In genomic region chr12:49383521-49384133, GRCm38 (mm10) we compare ENCODE assay signal across 8 mouse cellular contexts. TPM values are rescaled to one million over a fixed set of nuclear protein-coding genes. Genes with fewer than 3 reads are reported as not detected.
A peak's percentile ranks its signal among the peaks of the same experiment; 100 is the strongest.
DNase-seq lines count a peak whose midpoint lies in the region; ATAC-seq and TF ChIP-seq lines count a peak whose summit lies in the region.

No protein-coding gene starts in this region.

- peak overlapping the region; percentile 29 for H3K4me3 ChIP-seq in kidney, postnatal 0 days (replicated peaks; ENCODE audit: low read depth, low read length)
- peak overlapping the region; percentile 39 for H3K4me3 ChIP-seq in embryonic facial prominence, embryonic 12.5 days
- H3K4me3 ChIP-seq in intestine, embryonic 15.5 days (replicated peaks), result peak overlapping the region; percentile 29
- 0 out of 4 replicates have a peak overlapping the region, but pooled peaks of 1 of the 2 experiments have one; percentile 18 for H3K4me3 ChIP-seq in liver, embryonic 14.5 days (ENCODE audit: insufficient read depth in 1 of 2, low read depth in 2 of 2, low read length in 2 of 2)
- peak overlapping the region; percentile 26 for H3K4me3 ChIP-seq in small intestine, adult 2 months (ENCODE audit: low read depth, low read length)

- no peak for DNase-seq in kidney, postnatal 0 days (ENCODE audit: low spot score)
- DNase-seq in kidney, adult 18-20 months, result no peak
- DNase-seq in liver, embryonic 14.5 days (ENCODE audit: low read depth in 3 of 3, low spot score in 3 of 3), result no peak
- no peak for DNase-seq in MN1 (ENCODE audit: low spot score)
- no peak for DNase-seq in kidney, postnatal 14 days

- ATAC-seq in kidney, postnatal 0 days (replicated peaks; ENCODE audit: low FRiP score, low read depth), result peak; percentile 59; the same call in 1 of the 2 replicates
- peak; percentile 85 for ATAC-seq in embryonic facial prominence, embryonic 12.5 days (ENCODE audit: insufficient number of reproducible peaks, insufficient read depth, low FRiP score, low TSS enrichment)
- ATAC-seq in intestine, embryonic 15.5 days, result peak; percentile 68
- ATAC-seq in liver, embryonic 14.5 days (ENCODE audit: insufficient read depth), result 0 out of 2 replicates have a peak, but pooled peaks have one; percentile 39

- 3% methylated on average over 44 of the region's 67 CpGs for WGBS in kidney, postnatal 0 days
- WGBS in embryonic facial prominence, embryonic 12.5 days, result 1% methylated on average over 53 of the region's 67 CpGs
- WGBS in intestine, embryonic 15.5 days, result under 1% methylated on average over 57 of the region's 67 CpGs
- 2% methylated on average over 61 of the region's 67 CpGs for WGBS in liver, embryonic 14.5 days (ENCODE audit: insufficient replicate concordance)
- WGBS in small intestine, adult 2 months, result 3% methylated on average over 67 of the region's 67 CpGs

- no peaks in the 10 kb centered on the region for H3K36me3 ChIP-seq in kidney, postnatal 0 days (ENCODE audit: insufficient read depth, low read length)
- H3K36me3 ChIP-seq in embryonic facial prominence, embryonic 12.5 days, result no peaks in the 10 kb centered on the region
- H3K36me3 ChIP-seq in intestine, embryonic 15.5 days, result no peaks in the 10 kb centered on the region
- no peaks in the 10 kb centered on the region for H3K36me3 ChIP-seq in liver, embryonic 14.5 days (replicated peaks; ENCODE audit: control insufficient read depth, insufficient read depth, low read depth)
- no peaks in the 10 kb centered on the region for H3K36me3 ChIP-seq in small intestine, adult 2 months (ENCODE audit: control insufficient read depth, insufficient read depth, low read length)

- no peak overlapping the region for H3K9ac ChIP-seq in kidney, postnatal 0 days (ENCODE audit: low read depth, low read length)
- 0 out of 2 replicates have a peak overlapping the region, but pooled peaks have one; percentile 27 for H3K9ac ChIP-seq in embryonic facial prominence, embryonic 12.5 days
- H3K9ac ChIP-seq in intestine, embryonic 15.5 days, result no peak overlapping the region
- no peak overlapping the region for H3K9ac ChIP-seq in liver, embryonic 14.5 days (replicated peaks)

- no peak for TF ChIP-seq CTCF in kidney, postnatal 0 days (IDR thresholded peaks at IDR 0.05; ENCODE audit: low read depth)
- TF ChIP-seq CTCF in liver, embryonic 14.5 days (IDR thresholded peaks at IDR 0.05; ENCODE audit: low read depth), result no peak
- no peak for TF ChIP-seq CTCF in small intestine, adult 2 months (IDR thresholded peaks at IDR 0.05; ENCODE audit: extremely low read depth, insufficient read length, insufficient replicate concordance, low read depth, low read length)

- no peak for TF ChIP-seq EP300 in liver, embryonic 14.5 days (IDR thresholded peaks at IDR 0.05; ENCODE audit: low read depth)

- H3K4me1 ChIP-seq in kidney, postnatal 0 days (replicated peaks; ENCODE audit: insufficient read depth, low read length), result no peaks in the 10 kb centered on the region
- H3K4me1 ChIP-seq in embryonic facial prominence, embryonic 12.5 days, result peaks cover 7% of the 10 kb centered on the region; the same call in 1 of the 2 replicates
- peaks cover 9% of the 10 kb centered on the region for H3K4me1 ChIP-seq in intestine, embryonic 15.5 days (replicated peaks)
- no peaks in the 10 kb centered on the region for H3K4me1 ChIP-seq in liver, embryonic 14.5 days (replicated peaks; ENCODE audit: control insufficient read depth in 2 of 2, insufficient read depth in 2 of 2, low read length in 1 of 2)
- H3K4me1 ChIP-seq in small intestine, adult 2 months (ENCODE audit: control insufficient read depth, insufficient read depth, insufficient read length, low read length), result no peaks in the 10 kb centered on the region; the same call in 1 of the 2 replicates

- H3K27me3 ChIP-seq in kidney, postnatal 0 days (ENCODE audit: insufficient read depth, low read length), result peaks cover 86% of the 10 kb centered on the region
- peaks cover 70% of the 10 kb centered on the region for H3K27me3 ChIP-seq in embryonic facial prominence, embryonic 12.5 days
- peaks cover 73% of the 10 kb centered on the region for H3K27me3 ChIP-seq in intestine, embryonic 15.5 days (replicated peaks)
- H3K27me3 ChIP-seq in liver, embryonic 14.5 days (ENCODE audit: control insufficient read depth, insufficient read depth, low read length), result peaks cover 84% of the 10 kb centered on the region
- H3K27me3 ChIP-seq in small intestine, adult 2 months (ENCODE audit: control insufficient read depth, insufficient read depth, low read length), result peaks cover 43% of the 10 kb centered on the region

- H3K4me2 ChIP-seq in kidney, postnatal 0 days (ENCODE audit: low read length), result peak overlapping the region; percentile 49
- peak overlapping the region; percentile 49 for H3K4me2 ChIP-seq in embryonic facial prominence, embryonic 12.5 days (replicated peaks)
- H3K4me2 ChIP-seq in intestine, embryonic 15.5 days (replicated peaks), result peak overlapping the region; percentile 61
- peak overlapping the region; percentile 8; the same call in 1 of the 2 replicates for H3K4me2 ChIP-seq in liver, embryonic 14.5 days (ENCODE audit: low read depth)

- no peak overlapping the region for H3K27ac ChIP-seq in kidney, postnatal 0 days
- 0 out of 2 replicates have a peak overlapping the region, but pooled peaks have one; percentile 36 for H3K27ac ChIP-seq in embryonic facial prominence, embryonic 12.5 days
- no peak overlapping the region for H3K27ac ChIP-seq in intestine, embryonic 15.5 days
- H3K27ac ChIP-seq in liver, embryonic 14.5 days, result no peak overlapping the region
- no peak overlapping the region for H3K27ac ChIP-seq in small intestine, adult 2 months (ENCODE audit: insufficient read depth, low read depth, low read length)

- no peaks in the 10 kb centered on the region for H3K9me3 ChIP-seq in kidney, postnatal 0 days (replicated peaks; ENCODE audit: low read length)
- no peaks in the 10 kb centered on the region for H3K9me3 ChIP-seq in embryonic facial prominence, embryonic 12.5 days
- no peaks in the 10 kb centered on the region for H3K9me3 ChIP-seq in intestine, embryonic 15.5 days
- H3K9me3 ChIP-seq in liver, embryonic 14.5 days (ENCODE audit: control insufficient read depth, low read length), result no peaks in the 10 kb centered on the region

- no peak for TF ChIP-seq POLR2A in small intestine, adult 2 months (IDR thresholded peaks at IDR 0.05; ENCODE audit: low read depth, low read length)

RNA-seq across cellular contexts. Expression of gene Foxg1, which starts 1.2 kb away (rescaled TPM):
- not detected in 2 replicates for polyA plus RNA-seq in kidney, postnatal 0 days (2015; fragmentation: Nextera tagmentation; extraction: Ambion mirVana)
- 2.1 and 3.1 TPM in 2 replicates for polyA plus RNA-seq in embryonic facial prominence, embryonic 12.5 days (2016; fragmentation: Nextera tagmentation; extraction: Ambion mirVana)
- 0.05 TPM in 1 of 2 replicates, not detected in the other for polyA plus RNA-seq in intestine, embryonic 15.5 days (2015; fragmentation: Nextera tagmentation; extraction: Ambion mirVana)
- 0.37 TPM in 1 of 2 replicates, not detected in the other for polyA plus RNA-seq in liver, embryonic 14.5 days (2012; rRNA removed)
- not detected in 2 replicates for polyA plus RNA-seq in liver, embryonic 14.5 days (2014; fragmentation: Nextera tagmentation; extraction: Ambion mirVana)
- not detected in 2 replicates for polyA plus RNA-seq in small intestine, adult 2 months (2012; rRNA removed)

RNA-seq across cellular contexts. Expression of gene Gm43517, which starts 1.3 kb away (rescaled TPM):
- not detected in 2 replicates for polyA plus RNA-seq in kidney, postnatal 0 days (2015; fragmentation: Nextera tagmentation; extraction: Ambion mirVana)
- 0.05 TPM in 1 of 2 replicates, not detected in the other for polyA plus RNA-seq in embryonic facial prominence, embryonic 12.5 days (2016; fragmentation: Nextera tagmentation; extraction: Ambion mirVana)
- not detected in 2 replicates for polyA plus RNA-seq in intestine, embryonic 15.5 days (2015; fragmentation: Nextera tagmentation; extraction: Ambion mirVana)
- 0.03 TPM in 1 of 2 replicates, not detected in the other for polyA plus RNA-seq in liver, embryonic 14.5 days (2012; rRNA removed)
- not detected in 2 replicates for polyA plus RNA-seq in liver, embryonic 14.5 days (2014; fragmentation: Nextera tagmentation; extraction: Ambion mirVana)
- polyA plus RNA-seq in small intestine, adult 2 months (2012; rRNA removed), result not detected in 2 replicates

Comparison
In these comparisons a context has a peak if more than half of its experiments do, and no peak if none do; other contexts are left out.
1. H3K4me2 ChIP-seq: peak in every context shown above with its lines; median percentile 61 in intestine, embryonic 15.5 days; 49 in kidney, postnatal 0 days; 49 in embryonic facial prominence, embryonic 12.5 days; 8 in liver, embryonic 14.5 days.